Mouse (Mus musculus): ENCODE data around the gene Catsperb.
"Not testable (repeated sequence)": the region's sequence is repeated elsewhere in the genome, so short reads cannot be mapped to it uniquely, and the experiment has no call there.

Gene Catsperb

DNA sequence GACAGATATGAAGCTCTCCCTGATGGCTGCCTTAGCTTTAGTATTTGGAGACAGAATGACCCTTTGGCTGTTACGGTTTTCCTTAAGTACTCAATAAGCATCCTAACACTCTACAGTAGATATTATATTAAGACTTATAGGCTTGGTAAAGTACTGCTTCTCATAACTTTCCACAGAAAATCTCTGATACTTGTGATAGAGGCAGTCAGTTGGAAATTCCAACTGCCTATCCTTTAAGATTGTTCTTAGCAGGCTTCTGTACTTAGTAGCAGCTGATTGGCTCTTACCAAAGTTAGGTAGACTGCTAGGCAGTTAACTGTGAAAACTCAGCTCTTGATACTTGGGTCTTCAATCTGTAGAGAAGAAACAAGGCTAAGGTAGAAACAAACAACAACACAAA, at the start of gene Catsperb:
Catsperb (plus strand) TSS at position 301 of the 400 bp plus-strand sequence.
- DNase-seq (ENCODE audit: low spot score in 2 of 2): not testable (repeated sequence)

DNA sequence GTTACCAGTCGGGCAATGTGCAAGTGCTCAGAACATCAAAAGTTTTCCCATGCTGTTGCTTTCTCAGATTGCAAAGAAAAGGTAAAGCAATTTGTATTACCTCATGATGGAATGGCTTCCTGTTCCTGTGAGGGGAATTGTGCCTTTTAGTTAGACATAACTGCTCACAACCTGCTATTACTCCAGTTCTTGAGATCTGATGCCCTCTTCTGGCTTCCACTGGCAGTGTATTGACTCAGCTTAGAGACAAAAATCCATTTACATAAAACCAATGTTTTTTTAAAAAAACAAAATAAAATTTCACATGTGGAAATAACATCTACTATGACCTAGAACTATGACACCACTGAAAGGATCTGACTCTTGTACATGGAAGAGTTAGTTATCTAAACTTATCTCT, 43.0 kb upstream of the Catsperb start:
- not testable (repeated sequence) for DNase-seq (ENCODE audit: low spot score in 2 of 2)

- not testable (repeated sequence) for DNase-seq (ENCODE audit: low spot score in 2 of 2)
Measured at GRCm38 (mm10) chr12:101381460-101381859, 23.0 kb upstream of the Catsperb start.

GRCm38 (mm10) chr12:101426131-101426530, 21.7 kb downstream of the Catsperb start:
- no peak for DNase-seq (ENCODE audit: low spot score in 2 of 2)

DNA sequence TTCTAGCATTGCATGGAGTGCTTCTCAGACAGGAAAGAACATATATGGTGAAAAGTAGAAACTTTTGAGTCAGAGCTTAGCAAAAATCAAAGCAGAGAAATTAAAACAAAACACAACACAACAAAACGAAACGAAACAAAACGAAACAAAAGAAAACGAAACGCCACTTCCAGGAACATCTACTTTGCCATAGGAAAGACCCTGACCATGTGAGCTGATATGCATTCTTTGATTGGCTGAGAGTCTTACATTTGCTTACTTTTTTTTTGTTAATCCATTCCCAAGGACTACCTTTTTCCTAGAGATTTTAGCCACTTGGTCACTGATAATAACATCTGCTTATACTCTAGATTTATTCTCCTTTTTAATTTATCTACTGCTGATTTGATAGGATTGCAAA, 57.6 kb downstream of the Catsperb start:
- DNase-seq (ENCODE audit: low spot score in 2 of 2): no peak

- no peak for DNase-seq (ENCODE audit: low spot score in 2 of 2)
Measured at GRCm38 (mm10) chr12:101483571-101483970, 79.1 kb downstream of the Catsperb start.

DNA sequence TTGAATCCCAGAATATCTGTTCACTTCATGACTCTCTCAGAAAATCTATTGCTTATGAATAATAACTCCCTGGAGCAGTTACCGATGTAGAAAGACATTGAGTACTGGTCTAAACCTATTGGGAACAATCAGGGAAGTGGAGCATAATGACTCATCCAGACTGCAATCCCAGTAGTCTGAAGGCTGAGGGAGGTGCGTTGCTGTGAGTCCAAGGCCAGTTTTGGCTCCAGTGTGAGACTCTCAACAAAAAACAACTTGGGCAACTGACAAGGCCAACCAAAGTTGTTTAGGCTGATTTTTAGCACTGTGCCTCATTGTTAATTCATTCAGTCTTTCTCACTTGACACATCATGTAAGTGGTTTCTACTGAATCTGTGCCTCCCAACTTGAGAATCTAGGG, 106.9 kb downstream of the Catsperb start:
- DNase-seq (ENCODE audit: low spot score in 2 of 2): not testable (repeated sequence)

- DNase-seq (ENCODE audit: low spot score in 2 of 2): not testable (repeated sequence)
Measured at GRCm38 (mm10) chr12:101606622-101607021, 202.2 kb downstream of the Catsperb start.

DNA sequence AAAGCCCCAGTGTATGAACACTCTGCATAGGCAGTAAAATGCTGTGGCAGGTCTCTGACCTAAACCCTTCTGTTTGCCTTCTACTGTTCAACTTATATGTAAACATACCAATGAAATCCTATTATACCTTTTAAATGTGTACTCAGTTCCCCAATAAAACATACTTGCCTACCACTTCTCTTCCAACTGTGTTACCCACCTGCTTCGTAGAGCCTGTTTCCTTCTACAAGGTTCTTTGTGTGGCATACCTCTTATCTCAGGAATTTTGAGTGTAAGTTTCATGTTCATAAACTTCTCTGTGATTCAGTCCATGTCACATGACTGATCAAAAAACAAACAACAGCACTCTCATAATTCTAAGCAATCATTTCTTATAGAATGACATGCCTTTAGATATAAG, 228.7 kb downstream of the Catsperb start:
- no peak for DNase-seq (ENCODE audit: low spot score in 2 of 2)

DNA sequence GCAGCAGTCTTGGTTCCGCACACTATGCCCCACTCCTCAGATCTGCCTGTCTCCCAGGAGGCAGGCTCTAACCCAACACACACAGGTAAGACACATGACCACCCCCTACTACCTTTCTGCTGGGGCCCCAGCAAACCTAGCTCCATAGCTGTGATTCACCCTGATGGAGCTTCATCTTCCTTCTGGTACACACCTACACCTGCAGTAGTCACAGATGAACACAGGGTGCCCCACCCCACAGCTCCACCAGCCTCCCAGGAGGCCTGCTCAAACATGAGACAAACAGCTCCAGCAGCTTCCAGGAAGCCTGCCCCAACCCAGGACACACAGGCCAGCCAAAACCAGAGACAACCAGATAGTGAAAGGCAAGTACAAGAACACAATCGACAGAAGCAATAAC, 263.0 kb downstream of the Catsperb start:
- no peak for DNase-seq (ENCODE audit: low spot score in 2 of 2)

Measured in urinary bladder, adult 18-20 months (tissue).